Mouse (Mus musculus): ENCODE results near the gene Scly. TPM values are rescaled to one million over a fixed set of nuclear protein-coding genes. Genes with fewer than 3 reads are reported as not detected.
A peak's percentile ranks its signal among the peaks of the same experiment; 100 is the strongest.

Scly gene
- polyA plus RNA-seq, 1 experiment from 2014 or later, result 9.0 TPM

DNA sequence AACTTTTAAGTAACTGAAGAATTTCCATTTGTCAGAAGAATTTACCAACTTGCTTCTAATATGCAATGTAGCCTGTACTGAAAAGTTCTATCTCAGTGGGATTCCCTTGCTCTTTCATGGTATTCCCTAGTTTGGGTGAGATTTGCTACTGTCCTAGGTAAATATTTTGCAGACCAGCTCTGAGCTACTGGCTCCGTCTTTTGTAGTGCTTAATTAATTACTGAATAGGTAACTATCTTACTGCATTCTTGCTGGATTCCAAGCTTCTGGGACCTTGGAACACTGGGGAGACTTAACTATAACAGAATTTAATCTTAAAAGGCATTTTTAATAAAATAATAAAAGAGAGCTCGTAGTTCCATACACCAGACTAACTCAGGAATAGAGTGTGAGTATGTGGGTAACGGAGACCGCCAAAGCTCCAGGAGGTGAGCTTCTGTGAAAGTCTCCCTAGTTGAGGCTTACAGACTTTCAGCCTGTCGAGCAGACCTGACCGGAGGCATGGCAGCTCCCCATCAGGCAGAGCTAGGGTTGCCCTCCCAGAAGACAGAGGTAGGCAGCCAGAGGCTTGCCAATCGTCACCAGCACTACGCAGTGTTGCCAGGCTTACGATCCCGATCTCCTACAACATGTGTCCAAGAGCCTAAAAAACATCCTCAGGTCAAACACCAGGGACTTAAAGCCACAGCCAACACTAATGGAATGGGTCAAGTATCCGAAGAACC, 5.9 kb upstream of the Scly start:
- H3K27me3 ChIP-seq (ENCODE audit: control insufficient read depth, insufficient read depth, low read length), result no peaks in the 10 kb centered on the region
- WGBS, result 95% methylated on average over 11 of the region's 11 CpGs
- no peak overlapping the region for H3K4me3 ChIP-seq (replicated peaks; ENCODE audit: low read depth, low read length)
- no peak overlapping the region for H3K9ac ChIP-seq (replicated peaks; ENCODE audit: low read length)
- H3K4me1 ChIP-seq (ENCODE audit: control insufficient read depth, insufficient read depth, low read length), result no peaks in the 10 kb centered on the region
- H3K4me2 ChIP-seq (ENCODE audit: low read length), result no peak overlapping the region
- DNase-seq (no peak), ATAC-seq (ENCODE audit: low FRiP score, low TSS enrichment) (no peak)
- no peak overlapping the region for H3K27ac ChIP-seq (replicated peaks; ENCODE audit: low read depth, low read length)
- H3K9me3 ChIP-seq (ENCODE audit: control insufficient read depth, low read length), result no peaks in the 10 kb centered on the region
- peaks cover 22% of the 10 kb centered on the region for H3K36me3 ChIP-seq (ENCODE audit: control insufficient read depth, insufficient read depth, low read length)

- 96% methylated on average over 6 of the region's 6 CpGs for WGBS
- Histone ChIP-seq H3K27ac (replicated peaks; ENCODE audit: low read depth, low read length) (no peak overlapping the region), H3K4me1 (ENCODE audit: control insufficient read depth, insufficient read depth, low read length) (0 out of 2 replicates have a peak, but pooled peaks cover 4% of the 10 kb centered on the region), H3K27me3 (ENCODE audit: control insufficient read depth, insufficient read depth, low read length) (no peaks in the 10 kb centered on the region), H3K4me2 (ENCODE audit: low read length) (no peak overlapping the region), H3K4me3 (replicated peaks; ENCODE audit: low read depth, low read length) (no peak overlapping the region), H3K9me3 (ENCODE audit: control insufficient read depth, low read length) (no peaks in the 10 kb centered on the region), H3K36me3 (ENCODE audit: control insufficient read depth, insufficient read depth, low read length) (0 out of 2 replicates have a peak, but pooled peaks cover 8% of the 10 kb centered on the region), H3K9ac (replicated peaks; ENCODE audit: low read length) (no peak overlapping the region)
- DNase-seq (no peak), ATAC-seq (ENCODE audit: low FRiP score, low TSS enrichment) (no peak)
Observed at GRCm38 (mm10) chr1:91295544-91295943, 2.6 kb upstream of the Scly start.

GRCm38 (mm10) chr1:91299026-91299706, 1.0 kb downstream of the Scly start:
- Histone ChIP-seq H3K27me3 (ENCODE audit: control insufficient read depth, insufficient read depth, low read length) (no peaks in the 10 kb centered on the region), H3K9ac (replicated peaks; ENCODE audit: low read length) (peak overlapping the region; percentile 72; the same call in 1 of the 2 replicates), H3K36me3 (ENCODE audit: control insufficient read depth, insufficient read depth, low read length) (0 out of 2 replicates have a peak, but pooled peaks cover 6% of the 10 kb centered on the region), H3K4me1 (ENCODE audit: control insufficient read depth, insufficient read depth, low read length) (0 out of 2 replicates have a peak, but pooled peaks cover 4% of the 10 kb centered on the region), H3K9me3 (ENCODE audit: control insufficient read depth, low read length) (no peaks in the 10 kb centered on the region), H3K4me3 (replicated peaks; ENCODE audit: low read depth, low read length) (peak overlapping the region; percentile 80), H3K4me2 (ENCODE audit: low read length) (peak overlapping the region; percentile 79), H3K27ac (replicated peaks; ENCODE audit: low read depth, low read length) (no peak overlapping the region)
- ATAC-seq (ENCODE audit: low FRiP score, low TSS enrichment) (no peak), DNase-seq (peak; percentile 4)
- WGBS, result 86% methylated on average over 13 of the region's 13 CpGs

- WGBS, result 96% methylated on average over 5 of the region's 5 CpGs
- no peaks in the 10 kb centered on the region for H3K9me3 ChIP-seq (ENCODE audit: control insufficient read depth, low read length)
- no peak overlapping the region for H3K4me3 ChIP-seq (replicated peaks; ENCODE audit: low read depth, low read length)
- 0 out of 2 replicates have a peak, but pooled peaks cover 6% of the 10 kb centered on the region for H3K36me3 ChIP-seq (ENCODE audit: control insufficient read depth, insufficient read depth, low read length)
- ATAC-seq (ENCODE audit: low FRiP score, low TSS enrichment) (no peak), DNase-seq (no peak)
- H3K9ac ChIP-seq (replicated peaks; ENCODE audit: low read length), result no peak overlapping the region
- no peak overlapping the region for H3K27ac ChIP-seq (replicated peaks; ENCODE audit: low read depth, low read length)
- no peak overlapping the region for H3K4me2 ChIP-seq (ENCODE audit: low read length)
- H3K27me3 ChIP-seq (ENCODE audit: control insufficient read depth, insufficient read depth, low read length), result no peaks in the 10 kb centered on the region
- 0 out of 2 replicates have a peak, but pooled peaks cover 4% of the 10 kb centered on the region for H3K4me1 ChIP-seq (ENCODE audit: control insufficient read depth, insufficient read depth, low read length)
Observed at GRCm38 (mm10) chr1:91299707-91300426, 1.7 kb downstream of the Scly start.

- Histone ChIP-seq H3K9ac (replicated peaks; ENCODE audit: low read length) (no peak overlapping the region), H3K27ac (replicated peaks; ENCODE audit: low read depth, low read length) (no peak overlapping the region), H3K4me3 (replicated peaks; ENCODE audit: low read depth, low read length) (no peak overlapping the region), H3K4me2 (ENCODE audit: low read length) (no peak overlapping the region), H3K4me1 (ENCODE audit: control insufficient read depth, insufficient read depth, low read length) (0 out of 2 replicates have a peak, but pooled peaks cover 4% of the 10 kb centered on the region), H3K9me3 (ENCODE audit: control insufficient read depth, low read length) (no peaks in the 10 kb centered on the region), H3K36me3 (ENCODE audit: control insufficient read depth, insufficient read depth, low read length) (peaks cover 16% of the 10 kb centered on the region; the same call in 1 of the 2 replicates), H3K27me3 (ENCODE audit: control insufficient read depth, insufficient read depth, low read length) (no peaks in the 10 kb centered on the region)
- DNase-seq (no peak), ATAC-seq (ENCODE audit: low FRiP score, low TSS enrichment) (no peak)
- WGBS, result 95% methylated on average over 3 of the region's 3 CpGs
Observed at GRCm38 (mm10) chr1:91301206-91301920, 3.2 kb downstream of the Scly start.

GRCm38 (mm10) chr1:91302021-91302420, 3.9 kb downstream of the Scly start:
- peaks cover 19% of the 10 kb centered on the region; the same call in 1 of the 2 replicates for H3K36me3 ChIP-seq (ENCODE audit: control insufficient read depth, insufficient read depth, low read length)
- DNase-seq, result no peak
- H3K4me3 ChIP-seq (replicated peaks; ENCODE audit: low read depth, low read length), result no peak overlapping the region
- H3K9me3 ChIP-seq (ENCODE audit: control insufficient read depth, low read length), result no peaks in the 10 kb centered on the region
- 92% methylated on average over 3 of the region's 3 CpGs for WGBS
- H3K9ac ChIP-seq (replicated peaks; ENCODE audit: low read length), result no peak overlapping the region
- H3K27ac ChIP-seq (replicated peaks; ENCODE audit: low read depth, low read length), result no peak overlapping the region
- ATAC-seq (ENCODE audit: low FRiP score, low TSS enrichment), result no peak
- H3K4me1 ChIP-seq (ENCODE audit: control insufficient read depth, insufficient read depth, low read length), result 0 out of 2 replicates have a peak, but pooled peaks cover 4% of the 10 kb centered on the region
- H3K4me2 ChIP-seq (ENCODE audit: low read length), result no peak overlapping the region
- H3K27me3 ChIP-seq (ENCODE audit: control insufficient read depth, insufficient read depth, low read length), result no peaks in the 10 kb centered on the region

DNA sequence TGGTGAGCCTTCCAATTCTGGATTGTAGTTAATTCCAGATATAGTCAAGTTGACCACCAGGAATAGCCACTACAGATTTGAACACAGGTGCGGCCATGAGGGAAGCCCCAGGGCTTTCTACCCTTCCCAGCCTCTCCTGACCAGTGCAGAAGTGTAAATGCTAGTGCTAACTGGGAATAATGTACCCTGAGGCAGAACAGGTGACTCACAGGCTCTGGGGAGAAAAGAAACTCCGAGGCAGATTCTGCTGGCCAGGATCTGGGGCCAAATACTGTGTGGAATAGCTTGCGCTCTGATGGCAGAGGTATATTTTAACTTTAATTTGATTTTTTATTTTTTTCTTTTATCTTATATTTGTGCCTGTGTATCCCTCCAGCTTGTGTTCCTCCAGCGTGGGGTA, 6.5 kb downstream of the Scly start:
- WGBS, result 90% methylated on average over 4 of the region's 4 CpGs
- no peaks in the 10 kb centered on the region for H3K27me3 ChIP-seq (ENCODE audit: control insufficient read depth, insufficient read depth, low read length)
- no peaks in the 10 kb centered on the region for H3K4me1 ChIP-seq (ENCODE audit: control insufficient read depth, insufficient read depth, low read length)
- H3K4me3 ChIP-seq (replicated peaks; ENCODE audit: low read depth, low read length), result no peak overlapping the region
- no peak overlapping the region for H3K4me2 ChIP-seq (ENCODE audit: low read length)
- H3K9me3 ChIP-seq (ENCODE audit: control insufficient read depth, low read length), result no peaks in the 10 kb centered on the region
- peaks cover 39% of the 10 kb centered on the region for H3K36me3 ChIP-seq (ENCODE audit: control insufficient read depth, insufficient read depth, low read length)
- H3K27ac ChIP-seq (replicated peaks; ENCODE audit: low read depth, low read length), result no peak overlapping the region
- H3K9ac ChIP-seq (replicated peaks; ENCODE audit: low read length), result no peak overlapping the region
- DNase-seq (no peak), ATAC-seq (ENCODE audit: low FRiP score, low TSS enrichment) (no peak)

DNA sequence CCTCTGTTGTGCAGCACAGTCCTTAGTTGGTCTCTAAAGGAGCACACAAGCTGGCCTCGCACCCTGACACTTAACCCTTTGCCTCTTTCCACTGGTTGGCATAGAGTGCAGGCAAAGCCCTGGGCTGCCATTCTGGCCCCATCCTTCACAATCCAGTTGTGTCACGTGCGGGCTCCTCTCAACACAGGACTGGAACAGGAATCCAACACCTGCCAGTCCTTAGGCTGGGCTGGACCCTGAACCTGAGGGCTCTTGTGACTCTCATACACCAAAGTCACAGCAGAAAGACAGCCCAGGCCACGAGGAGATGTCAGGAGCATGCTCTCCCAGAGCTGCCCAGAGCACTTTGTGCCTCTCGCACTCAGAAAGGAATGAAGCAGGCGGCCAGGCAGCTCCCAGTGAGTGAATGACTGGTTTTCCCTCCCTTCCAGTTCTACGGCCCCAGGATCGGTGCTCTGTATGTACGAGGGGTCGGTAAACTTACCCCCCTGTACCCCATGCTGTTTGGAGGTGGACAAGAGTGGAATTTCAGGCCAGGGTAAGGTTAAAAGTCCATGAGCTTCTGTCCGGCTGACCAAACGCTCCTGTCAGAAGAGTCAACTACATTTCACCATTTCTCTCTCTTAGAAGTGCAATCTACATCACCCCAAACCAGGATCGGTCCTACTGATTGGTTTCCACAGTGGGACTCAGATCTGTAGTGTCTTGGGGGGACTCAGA, 11.4 kb downstream of the Scly start:
- Histone ChIP-seq H3K27ac (replicated peaks; ENCODE audit: low read depth, low read length) (no peak overlapping the region), H3K27me3 (ENCODE audit: control insufficient read depth, insufficient read depth, low read length) (no peaks in the 10 kb centered on the region), H3K36me3 (ENCODE audit: control insufficient read depth, insufficient read depth, low read length) (peaks cover 50% of the 10 kb centered on the region), H3K9ac (replicated peaks; ENCODE audit: low read length) (no peak overlapping the region), H3K9me3 (ENCODE audit: control insufficient read depth, low read length) (no peaks in the 10 kb centered on the region), H3K4me2 (ENCODE audit: low read length) (no peak overlapping the region), H3K4me1 (ENCODE audit: control insufficient read depth, insufficient read depth, low read length) (no peaks in the 10 kb centered on the region), H3K4me3 (replicated peaks; ENCODE audit: low read depth, low read length) (no peak overlapping the region)
- no peak for ATAC-seq (ENCODE audit: low FRiP score, low TSS enrichment)
- WGBS, result 96% methylated on average over 13 of the region's 13 CpGs
- DNase-seq, result no peak

All from midbrain, embryonic 14.5 days (tissue).